In the genomic region with DNA sequence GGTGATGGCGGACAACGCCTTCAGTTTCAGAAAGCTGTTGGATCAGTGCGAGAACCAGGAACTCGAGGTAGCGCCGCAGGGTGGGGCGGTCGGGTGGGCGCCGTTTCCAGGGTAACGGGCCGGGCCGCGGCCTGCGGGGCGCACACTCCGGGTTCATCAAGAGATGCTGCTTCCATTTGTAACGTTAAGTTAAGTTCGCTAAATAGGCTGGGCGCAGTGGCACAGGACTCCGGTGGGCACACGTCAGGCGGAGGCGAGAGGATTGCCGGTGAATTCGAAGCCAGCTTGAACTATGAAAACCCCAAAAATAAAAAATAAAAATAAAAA, we compare ENCODE assay signal across 8 mouse cellular contexts. TPM values are rescaled to one million over a fixed set of nuclear protein-coding genes. Genes with fewer than 3 reads are reported as not detected.
DNase-seq lines count a peak whose midpoint lies in the region; ATAC-seq and TF ChIP-seq lines count a peak whose summit lies in the region.

No protein-coding gene starts in this region.

- peak; percentile 65; the same call in 1 of the 2 replicates for ATAC-seq in heart, embryonic 15.5 days (replicated peaks; ENCODE audit: insufficient number of reproducible peaks, insufficient read depth, low FRiP score, low read depth)
- no peak for ATAC-seq in G1E (ENCODE audit: extremely low read depth, insufficient number of reproducible peaks, low FRiP score, poor library complexity, severe bottlenecking)
- no peak for ATAC-seq in granulocyte monocyte progenitor cell, adult 5-6 weeks (replicated peaks; ENCODE audit: poor library complexity, severe bottlenecking)

- no peak for DNase-seq in heart, adult 18-20 months
- DNase-seq in G1E (ENCODE audit: low spot score): no peak
- DNase-seq in hindbrain, embryonic 10.5 days (ENCODE audit: low spot score): no peak
- DNase-seq in midbrain, embryonic 10.5 days (ENCODE audit: low spot score): no peak
- no peak for DNase-seq in urinary bladder, postnatal 10 days (ENCODE audit: low spot score)
- DNase-seq in ovary, postnatal 10 days (ENCODE audit: low spot score): no peak

- TF ChIP-seq CTCF in G1E (IDR thresholded peaks at IDR 0.05; ENCODE audit: low read depth, low read length): no peak

- no peaks in the 10 kb centered on the region for H3K9me3 ChIP-seq in heart, embryonic 15.5 days (replicated peaks)
- H3K9me3 ChIP-seq in G1E (replicated peaks): no peaks in the 10 kb centered on the region
- H3K9me3 ChIP-seq in hindbrain, embryonic 10.5 days: no peaks in the 10 kb centered on the region
- H3K9me3 ChIP-seq in midbrain, embryonic 10.5 days (replicated peaks): no peaks in the 10 kb centered on the region

- under 1% methylated on average over 26 of the region's 26 CpGs for WGBS in heart, embryonic 15.5 days
- 1% methylated on average over 26 of the region's 26 CpGs for WGBS in hindbrain, embryonic 10.5 days
- under 1% methylated on average over 26 of the region's 26 CpGs for WGBS in midbrain, embryonic 10.5 days

- peak overlapping the region; percentile 85 for H3K9ac ChIP-seq in heart, embryonic 15.5 days

- H3K4me1 ChIP-seq in heart, embryonic 15.5 days (replicated peaks): peaks cover 13% of the 10 kb centered on the region
- peaks cover 23% of the 10 kb centered on the region for H3K4me1 ChIP-seq in G1E (ENCODE audit: insufficient read depth, low read depth, low read length)
- peaks cover 15% of the 10 kb centered on the region for H3K4me1 ChIP-seq in hindbrain, embryonic 10.5 days (replicated peaks)
- H3K4me1 ChIP-seq in midbrain, embryonic 10.5 days: peaks cover 14% of the 10 kb centered on the region

- H3K27ac ChIP-seq in heart, embryonic 15.5 days: peak overlapping the region; percentile 55
- peak overlapping the region; percentile 91 for H3K27ac ChIP-seq in hindbrain, embryonic 10.5 days
- H3K27ac ChIP-seq in midbrain, embryonic 10.5 days (replicated peaks): peak overlapping the region; percentile 82

- peaks cover 29% of the 10 kb centered on the region for H3K36me3 ChIP-seq in heart, embryonic 15.5 days
- peaks cover 38% of the 10 kb centered on the region for H3K36me3 ChIP-seq in G1E (replicated peaks)
- peaks cover 33% of the 10 kb centered on the region for H3K36me3 ChIP-seq in hindbrain, embryonic 10.5 days
- H3K36me3 ChIP-seq in midbrain, embryonic 10.5 days: peaks cover 33% of the 10 kb centered on the region

- no peaks in the 10 kb centered on the region for H3K27me3 ChIP-seq in heart, embryonic 15.5 days
- H3K27me3 ChIP-seq in G1E (ENCODE audit: insufficient read depth, low read length): 0 out of 2 replicates have a peak, but pooled peaks cover under 1% of the 10 kb centered on the region
- 0 out of 2 replicates have a peak, but pooled peaks cover 3% of the 10 kb centered on the region for H3K27me3 ChIP-seq in hindbrain, embryonic 10.5 days (ENCODE audit: insufficient read depth, poor library complexity, severe bottlenecking)
- no peaks in the 10 kb centered on the region for H3K27me3 ChIP-seq in midbrain, embryonic 10.5 days (ENCODE audit: low read depth, poor library complexity, severe bottlenecking)

- peak overlapping the region; percentile 69 for H3K4me2 ChIP-seq in heart, embryonic 15.5 days

- peak overlapping the region; percentile 80 for H3K4me3 ChIP-seq in heart, embryonic 15.5 days
- peak overlapping the region; percentile 86 for H3K4me3 ChIP-seq in G1E (ENCODE audit: low read depth, low read length)
- H3K4me3 ChIP-seq in hindbrain, embryonic 10.5 days: peak overlapping the region; percentile 92
- H3K4me3 ChIP-seq in midbrain, embryonic 10.5 days: peak overlapping the region; percentile 65

RNA-seq across cellular contexts. Expression of gene Cops8, which starts 0.7 kb away (rescaled TPM):
- polyA plus RNA-seq in heart, embryonic 15.5 days (2015; fragmentation: Nextera tagmentation; extraction: Ambion mirVana): 104 and 117 TPM in 2 replicates
- total RNA-seq in heart, adult 18-20 months (2021): 10 to 100 TPM; 92.6 to 98.4 TPM
- total RNA-seq in G1E (2014; fragmentation: Nextera tagmentation): 85.0 and 96.0 TPM in 2 replicates
- total RNA-seq in G1E (2017): 110 and 129 TPM in 2 replicates
- polyA plus RNA-seq in G1E (2012): 37.1 and 39.2 TPM in 2 replicates
- 193 and 195 TPM in 2 replicates for polyA plus RNA-seq in hindbrain, embryonic 10.5 days (2016; fragmentation: Nextera tagmentation; extraction: Ambion mirVana)
- polyA plus RNA-seq in midbrain, embryonic 10.5 days (2016; fragmentation: Nextera tagmentation; extraction: Ambion mirVana): 183 and 199 TPM in 2 replicates
- total RNA-seq in granulocyte monocyte progenitor cell, adult 5-6 weeks (2014; fragmentation: Nextera tagmentation): 43.7 and 67.0 TPM in 2 replicates
- 81.2 and 90.1 TPM in 2 replicates for total RNA-seq in granulocyte monocyte progenitor cell, adult 5-6 weeks (2017)
